8 mouse cellular contexts compared by ENCODE assay signal in genomic region chr11:120377337-120377736, GRCm38 (mm10). TPM values are rescaled to one million over a fixed set of nuclear protein-coding genes. Genes with fewer than 3 reads are reported as not detected.
DNase-seq lines count a peak whose midpoint lies in the region; ATAC-seq and TF ChIP-seq lines count a peak whose summit lies in the region.

No protein-coding gene starts in this region.

- H3K27me3 ChIP-seq in E14TG2a.4 (ENCODE audit: insufficient read depth, low read length), result no peaks in the 10 kb centered on the region
- H3K27me3 ChIP-seq in forebrain, embryonic 16.5 days (replicated peaks; ENCODE audit: control insufficient read depth, insufficient read depth, low read length), result no peaks in the 10 kb centered on the region
- no peaks in the 10 kb centered on the region for H3K27me3 ChIP-seq in liver, embryonic 15.5 days

- H3K4me3 ChIP-seq in E14TG2a.4 (replicated peaks; ENCODE audit: low read length), result peak overlapping the region; percentile 93
- peak overlapping the region; percentile 92 for H3K4me3 ChIP-seq in forebrain, embryonic 16.5 days (replicated peaks; ENCODE audit: low read length)
- peak overlapping the region; percentile 75 for H3K4me3 ChIP-seq in liver, embryonic 15.5 days (replicated peaks)

- ATAC-seq in forebrain, embryonic 16.5 days, result no peak
- no peak for ATAC-seq in liver, embryonic 15.5 days (ENCODE audit: insufficient read depth)

- H3K9ac ChIP-seq in forebrain, embryonic 16.5 days (replicated peaks; ENCODE audit: low read depth, low read length), result peak overlapping the region; percentile 87
- H3K9ac ChIP-seq in liver, embryonic 15.5 days, result no peak overlapping the region

- peak; percentile 39 for DNase-seq in gastrocnemius, postnatal 14 days
- DNase-seq in gastrocnemius, postnatal 4 days (ENCODE audit: low spot score in 2 of 2), result no peak
- DNase-seq in retina, embryonic 14.5 days (ENCODE audit: low spot score), result no peak
- no peak for DNase-seq in frontal cortex, postnatal 36 days (ENCODE audit: low spot score in 2 of 2)
- no peak for DNase-seq in urinary bladder, postnatal 36 days (ENCODE audit: low spot score in 2 of 2)

- H3K4me2 ChIP-seq in forebrain, embryonic 16.5 days (ENCODE audit: low read length), result peak overlapping the region; percentile 94
- peak overlapping the region; percentile 96 for H3K4me2 ChIP-seq in liver, embryonic 15.5 days

- no peak for TF ChIP-seq CTCF in E14TG2a.4 (conservative IDR thresholded peaks at IDR 0.05; ENCODE audit: low read length)

- H3K4me1 ChIP-seq in E14TG2a.4 (replicated peaks; ENCODE audit: low read depth, low read length), result peaks cover 56% of the 10 kb centered on the region
- peaks cover 35% of the 10 kb centered on the region for H3K4me1 ChIP-seq in forebrain, embryonic 16.5 days (replicated peaks; ENCODE audit: control insufficient read depth, insufficient read depth, low read length)
- H3K4me1 ChIP-seq in liver, embryonic 15.5 days (replicated peaks), result peaks cover 26% of the 10 kb centered on the region

- H3K9me3 ChIP-seq in E14TG2a.4 (ENCODE audit: low read length), result no peaks in the 10 kb centered on the region
- no peaks in the 10 kb centered on the region for H3K9me3 ChIP-seq in forebrain, embryonic 16.5 days (ENCODE audit: control insufficient read depth, low read length)
- no peaks in the 10 kb centered on the region for H3K9me3 ChIP-seq in liver, embryonic 15.5 days (replicated peaks)

- H3K27ac ChIP-seq in forebrain, embryonic 16.5 days (ENCODE audit: low read length), result no peak overlapping the region
- no peak overlapping the region for H3K27ac ChIP-seq in liver, embryonic 15.5 days (replicated peaks)

- H3K36me3 ChIP-seq in E14TG2a.4 (ENCODE audit: insufficient read depth, low read length), result peaks cover 75% of the 10 kb centered on the region
- peaks cover 33% of the 10 kb centered on the region for H3K36me3 ChIP-seq in forebrain, embryonic 16.5 days (ENCODE audit: control insufficient read depth, insufficient read depth)
- H3K36me3 ChIP-seq in liver, embryonic 15.5 days (replicated peaks), result peaks cover 48% of the 10 kb centered on the region

- intact Hi-C loops in gastrocnemius, postnatal 14 days (cut with DNase I; ENCODE audit: low total_unique reads), result no loop called here

- WGBS in forebrain, embryonic 16.5 days, result 72% methylated on average over 10 of the region's 10 CpGs
- WGBS in liver, embryonic 15.5 days (ENCODE audit: insufficient replicate concordance), result 63% methylated on average over 10 of the region's 10 CpGs

RNA-seq across cellular contexts. Expression of gene Faap100, which starts 1.2 kb away (rescaled TPM):
- 10 to 100 TPM; 11.2 to 16.0 TPM for total RNA-seq in gastrocnemius, postnatal 14 days (2021)
- 10 to 100 TPM; 16.7 to 16.9 TPM for total RNA-seq in gastrocnemius, postnatal 4 days (2021)
- polyA plus RNA-seq in forebrain, embryonic 16.5 days (2015; fragmentation: Nextera tagmentation; extraction: Ambion mirVana), result 72.7 and 95.3 TPM in 2 replicates
- 6.2 and 7.2 TPM in 2 replicates for polyA plus RNA-seq in liver, embryonic 15.5 days (2015; fragmentation: Nextera tagmentation; extraction: Ambion mirVana)

RNA-seq across cellular contexts. Expression of gene Fscn2, which starts 16.0 kb away (rescaled TPM):
- total RNA-seq in gastrocnemius, postnatal 14 days (2021), result under 1 TPM; 0.16 to 0.39 TPM
- total RNA-seq in gastrocnemius, postnatal 4 days (2021), result under 1 TPM; 0.52 to 0.98 TPM
- 1.3 and 1.5 TPM in 2 replicates for polyA plus RNA-seq in forebrain, embryonic 16.5 days (2015; fragmentation: Nextera tagmentation; extraction: Ambion mirVana)
- polyA plus RNA-seq in liver, embryonic 15.5 days (2015; fragmentation: Nextera tagmentation; extraction: Ambion mirVana), result not detected in 2 replicates

RNA-seq across cellular contexts. Expression of gene Actg1, which starts 29.0 kb away (rescaled TPM):
- total RNA-seq in gastrocnemius, postnatal 14 days (2021), result 100 to 1,000 TPM; 308 to 391 TPM
- total RNA-seq in gastrocnemius, postnatal 4 days (2021), result 100 to 1,000 TPM; 861 to 883 TPM
- 4,159 and 4,175 TPM in 2 replicates for polyA plus RNA-seq in forebrain, embryonic 16.5 days (2015; fragmentation: Nextera tagmentation; extraction: Ambion mirVana)
- polyA plus RNA-seq in liver, embryonic 15.5 days (2015; fragmentation: Nextera tagmentation; extraction: Ambion mirVana), result 559 and 587 TPM in 2 replicates
